Mouse (Mus musculus) telencephalon, adult 2 months (tissue): ENCODE measurements around the gene Cdca8.

Experiments used
- DNase-seq: peaks from one replicate; pipeline ENCODE4 v3.0.0-alpha.2; 2011; ENCODE audit warnings: low read depth, low spot score

Cdca8 gene

GRCm38 (mm10) chr4:124953546-124953945, 14.4 kb upstream of the Cdca8 start:
- no peak for DNase-seq

GRCm38 (mm10) chr4:124951036-124951433, 11.9 kb upstream of the Cdca8 start:
- DNase-seq, result no peak

- DNase-seq, result no peak
These were observed 11.3 kb upstream of the Cdca8 start for GRCm38 (mm10) chr4:124950181-124951035.

GRCm38 (mm10) chr4:124949488-124949887, 10.4 kb upstream of the Cdca8 start:
- DNase-seq, result no peak

GRCm38 (mm10) chr4:124944961-124945360, 5.8 kb upstream of the Cdca8 start:
- no peak for DNase-seq

- DNase-seq, result no peak
These were observed 4.7 kb upstream of the Cdca8 start for GRCm38 (mm10) chr4:124943781-124944180.

- DNase-seq, result no peak
These were observed 3.9 kb upstream of the Cdca8 start for GRCm38 (mm10) chr4:124943022-124943421.

- peak; percentile 98 for DNase-seq
These were observed 2.3 kb downstream of the Cdca8 start, which contains the start of gene 9930104L06Rik for GRCm38 (mm10) chr4:124936613-124937471. Gene 9930104L06Rik (plus strand): TSS chr4:124937048.

GRCm38 (mm10) chr4:124928102-124928501, 11.0 kb downstream of the Cdca8 start:
- DNase-seq, result no peak

GRCm38 (mm10) chr4:124905971-124906822, 32.9 kb downstream of the Cdca8 start:
- DNase-seq, result no peak

- no peak for DNase-seq
These were observed 33.7 kb downstream of the Cdca8 start for GRCm38 (mm10) chr4:124905417-124905816.

GRCm38 (mm10) chr4:124899906-124900305, 39.2 kb downstream of the Cdca8 start:
- DNase-seq, result no peak

GRCm38 (mm10) chr4:124898428-124898827, 40.7 kb downstream of the Cdca8 start:
- no peak for DNase-seq

GRCm38 (mm10) chr4:124894508-124895428, 44.3 kb downstream of the Cdca8 start:
- DNase-seq, result no peak

- DNase-seq, result no peak
These were observed 45.3 kb downstream of the Cdca8 start for GRCm38 (mm10) chr4:124893769-124894168.

- peak; percentile 73 for DNase-seq
These were observed 48.3 kb downstream of the Cdca8 start for GRCm38 (mm10) chr4:124890831-124891230.

- no peak for DNase-seq
These were observed 49.2 kb downstream of the Cdca8 start for GRCm38 (mm10) chr4:124889935-124890334.

- no peak for DNase-seq
These were observed 50.4 kb downstream of the Cdca8 start for GRCm38 (mm10) chr4:124888702-124889101.

- no peak for DNase-seq
These were observed 56.9 kb downstream of the Cdca8 start for GRCm38 (mm10) chr4:124882151-124882729.

- DNase-seq, result peak; percentile 77
These were observed 57.7 kb downstream of the Cdca8 start for GRCm38 (mm10) chr4:124881341-124881908.
